Mouse (Mus musculus) kidney, adult 8-10 months (tissue): ENCODE measurements at regions not wholly inside any gene's neighbourhood (a gene's known extent, or its start where the extent isn't known, plus 50 kb on each side); places are given as distances from the start of the nearest gene placed in this dataset.

Source experiments
- DNase-seq, 2 experiments: peaks; one replicate each; pipeline ENCODE4 v3.0.0; 2022

DNA sequence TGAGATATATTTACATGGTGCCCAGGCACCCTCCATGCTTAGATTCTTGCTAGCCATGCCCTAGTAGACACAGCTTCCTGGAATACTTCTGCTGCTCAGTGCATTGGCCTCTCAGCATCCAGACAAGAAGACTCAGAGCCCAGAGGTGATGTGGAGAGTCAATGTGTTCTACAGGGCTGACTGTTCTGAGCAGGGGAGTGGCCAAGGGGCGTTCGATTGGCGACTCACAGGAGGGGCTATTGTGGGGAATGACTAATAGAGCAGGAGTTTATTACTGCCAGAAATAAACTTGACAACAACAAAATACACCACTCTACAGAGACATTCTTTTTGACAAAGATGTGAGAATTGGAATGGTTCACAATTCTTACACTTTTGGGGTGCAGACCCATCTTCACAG lies 156.3 kb downstream of the Mtx2 start:
- no peak for DNase-seq

DNA sequence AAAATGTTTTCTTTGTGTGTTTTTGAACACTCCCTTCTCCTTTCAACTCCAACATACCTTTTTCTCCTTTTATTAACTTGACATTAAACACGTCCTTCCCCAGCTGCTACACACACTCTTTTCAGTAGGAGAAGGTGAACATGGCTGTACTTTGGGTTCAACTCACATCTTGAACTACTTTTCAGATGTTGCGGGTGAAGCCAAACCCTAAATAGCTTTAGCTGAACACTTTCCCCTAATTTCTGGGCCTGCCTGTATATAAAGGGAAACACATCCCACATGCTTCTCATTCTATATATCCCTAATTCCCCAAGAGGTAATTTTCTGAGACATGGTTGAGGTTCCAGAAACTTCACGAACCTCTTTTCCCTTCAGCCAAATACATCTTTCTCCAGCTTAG lies 168.2 kb downstream of the Mtx2 start:
- DNase-seq: no peak

DNA sequence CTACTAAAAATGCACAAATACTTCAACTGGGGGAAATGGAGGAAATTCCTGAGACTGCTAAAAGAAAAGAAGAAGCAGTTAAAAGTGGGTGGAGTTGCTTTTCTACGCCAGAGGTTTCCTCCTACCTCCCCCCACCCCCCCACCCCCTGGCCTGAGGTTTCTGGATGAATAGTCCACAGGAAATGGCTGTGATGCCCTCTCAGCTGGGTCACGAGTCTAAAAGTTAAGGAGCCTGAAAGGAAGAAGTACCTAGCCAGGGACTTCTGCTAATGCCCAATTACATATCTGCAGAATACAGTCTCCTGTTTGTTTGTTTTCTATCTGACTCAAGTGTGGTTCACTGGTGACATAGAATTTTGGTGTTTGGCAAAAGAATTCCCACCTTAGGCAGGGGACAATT lies 169.4 kb downstream of the Mtx2 start:
- DNase-seq: no peak

DNA sequence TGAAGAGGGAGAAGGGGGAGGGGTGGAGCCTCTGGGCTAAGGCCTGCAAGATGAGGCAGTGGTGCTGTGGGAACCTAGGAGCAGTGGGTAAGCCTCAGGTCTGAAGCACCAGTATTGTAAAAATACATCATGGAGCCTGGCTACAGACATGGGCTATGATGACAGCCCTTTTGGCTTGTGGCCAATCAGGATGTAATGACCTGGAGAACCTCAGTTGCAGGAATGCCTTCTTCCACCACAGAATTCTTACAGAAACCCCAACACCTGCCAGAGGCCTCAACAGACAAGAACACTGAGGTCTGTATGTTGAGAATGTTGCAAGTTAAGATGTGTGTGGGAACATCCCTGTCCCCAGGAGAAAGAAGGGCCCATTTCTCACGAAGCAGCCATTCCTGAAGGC lies 172.1 kb downstream of the Mtx2 start:
- no peak for DNase-seq

DNA sequence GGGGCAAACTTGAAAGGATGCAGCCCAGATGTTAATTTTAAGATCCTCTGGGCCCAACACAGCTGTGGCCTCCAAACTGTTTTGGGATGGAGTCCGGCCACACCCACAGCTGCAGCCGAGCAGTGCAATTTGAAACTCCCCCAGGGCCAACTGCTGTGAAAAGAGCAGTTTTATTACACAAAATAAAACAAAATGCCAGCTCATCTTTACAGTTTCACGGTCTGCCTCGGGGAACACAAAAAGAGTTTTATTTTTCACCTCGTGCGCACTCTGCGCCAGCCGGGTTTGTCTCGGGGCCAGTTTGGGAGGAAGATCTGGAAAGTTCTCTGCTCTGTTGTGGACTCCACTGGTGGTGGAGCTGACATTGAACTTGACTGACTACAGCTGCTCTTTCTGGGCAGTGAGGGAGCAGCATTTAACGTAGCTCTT lies 174.8 kb downstream of the Mtx2 start:
- DNase-seq: no peak

DNA sequence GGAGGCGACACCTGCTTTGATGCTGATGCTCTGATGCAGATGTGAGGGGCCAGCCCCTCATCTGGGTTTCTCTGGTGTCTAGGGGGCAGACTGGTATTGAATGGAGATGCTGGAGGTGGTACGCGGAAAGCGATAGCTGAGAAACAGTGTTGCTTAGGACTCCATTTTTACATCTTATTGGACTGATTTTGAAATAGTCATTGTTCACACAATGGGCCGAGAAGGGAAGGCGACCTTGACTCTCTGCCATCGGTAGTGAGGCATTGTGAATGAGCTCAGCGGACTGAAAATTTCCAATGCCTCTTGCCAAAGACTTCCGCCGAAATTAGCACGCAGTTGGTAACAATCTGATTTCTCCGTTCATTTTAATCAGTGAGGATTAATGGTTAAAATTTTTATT lies 177.0 kb downstream of the Mtx2 start:
- no peak for DNase-seq

DNA sequence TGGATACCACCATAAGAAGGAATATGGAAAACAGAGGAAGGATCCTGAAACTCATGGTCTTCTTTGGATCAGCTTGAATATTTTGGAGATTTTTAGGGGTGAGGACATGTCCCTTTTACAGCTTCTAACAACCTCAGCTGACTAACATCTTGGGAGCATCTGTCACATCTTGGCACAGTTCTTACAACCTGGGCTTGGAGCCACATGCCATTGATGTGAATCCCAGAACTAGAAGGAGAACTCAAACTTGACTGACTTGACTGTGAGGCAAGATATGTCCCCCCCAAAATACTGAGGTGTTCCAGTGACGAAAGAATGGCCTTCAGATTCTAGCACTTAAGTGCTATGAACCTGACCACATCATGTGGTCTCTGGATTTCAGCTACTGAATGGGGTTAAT lies 182.5 kb downstream of the Mtx2 start:
- DNase-seq: no peak

DNA sequence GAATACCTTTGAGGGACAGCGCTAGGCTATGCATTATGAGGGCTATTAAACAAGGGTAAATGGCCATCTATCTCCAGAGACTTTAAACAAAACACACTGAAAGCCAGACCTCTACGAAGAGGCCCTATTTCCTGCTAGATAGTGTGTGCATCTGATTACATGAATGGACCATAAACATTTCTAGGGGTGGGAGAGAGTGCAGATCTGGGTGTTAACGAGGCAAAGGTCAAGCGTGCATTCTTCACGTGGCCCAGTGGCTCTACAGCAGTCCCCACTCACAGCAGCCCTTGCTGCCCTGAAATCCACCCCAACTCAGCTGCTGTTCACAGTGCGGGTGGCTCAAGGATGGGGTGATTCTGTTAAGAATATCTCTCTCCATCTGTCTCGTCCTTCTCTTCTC lies 185.0 kb downstream of the Mtx2 start:
- DNase-seq: no peak

DNA sequence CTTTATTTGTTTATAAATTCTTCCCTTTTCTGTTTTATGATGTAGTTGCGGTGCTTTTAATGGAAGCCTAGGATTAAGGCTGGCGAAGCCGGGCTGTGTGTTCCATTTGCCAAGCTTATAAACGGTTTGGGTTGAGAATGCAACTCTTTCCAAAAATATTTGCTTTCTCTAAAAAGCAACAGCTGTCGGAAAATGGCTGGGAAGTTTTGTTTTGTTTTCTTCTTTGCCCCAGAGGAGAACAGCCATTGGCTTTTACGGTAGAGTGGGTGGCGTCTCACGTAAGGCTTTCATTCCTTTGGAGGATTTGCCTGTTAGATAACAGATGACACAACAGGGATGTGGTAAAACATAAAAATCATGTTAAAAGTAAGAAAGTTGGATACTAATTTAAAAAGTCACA lies 186.4 kb downstream of the Mtx2 start:
- DNase-seq: no peak

DNA sequence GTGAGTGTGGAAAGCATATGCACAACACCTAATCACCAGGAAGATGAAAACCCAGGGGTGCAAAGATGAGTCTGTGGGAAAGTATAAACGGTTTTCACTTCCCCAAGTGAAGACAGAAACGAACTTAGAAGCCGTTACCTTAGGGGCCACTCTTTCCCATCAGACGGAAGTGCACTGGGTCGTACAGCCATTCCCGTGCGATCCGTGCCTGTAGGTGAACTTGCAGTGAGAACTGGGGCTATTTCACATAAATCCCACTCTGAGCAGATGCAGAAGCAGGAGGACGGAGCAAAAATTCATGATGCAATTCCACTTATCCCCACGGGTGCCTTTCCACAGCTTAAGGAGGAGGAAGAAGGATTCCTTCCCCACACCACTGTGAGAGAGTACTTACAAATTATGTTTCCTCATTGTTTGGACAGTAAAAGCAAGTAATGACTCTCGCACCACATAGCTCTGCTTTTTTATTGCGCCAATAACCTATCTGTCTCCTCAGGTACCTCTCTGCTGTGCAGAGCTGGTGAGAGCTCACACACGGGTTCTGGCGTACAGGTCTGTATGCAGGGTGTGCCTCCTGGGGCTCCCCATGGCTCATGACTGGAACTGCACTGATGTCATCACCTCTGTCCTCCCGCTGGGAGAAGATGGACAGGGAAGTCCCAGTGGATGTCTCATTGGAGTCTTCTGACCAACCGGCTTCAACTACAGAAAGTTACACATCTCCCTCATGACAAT lies 189.6 kb downstream of the Mtx2 start:
- no peak for DNase-seq

DNA sequence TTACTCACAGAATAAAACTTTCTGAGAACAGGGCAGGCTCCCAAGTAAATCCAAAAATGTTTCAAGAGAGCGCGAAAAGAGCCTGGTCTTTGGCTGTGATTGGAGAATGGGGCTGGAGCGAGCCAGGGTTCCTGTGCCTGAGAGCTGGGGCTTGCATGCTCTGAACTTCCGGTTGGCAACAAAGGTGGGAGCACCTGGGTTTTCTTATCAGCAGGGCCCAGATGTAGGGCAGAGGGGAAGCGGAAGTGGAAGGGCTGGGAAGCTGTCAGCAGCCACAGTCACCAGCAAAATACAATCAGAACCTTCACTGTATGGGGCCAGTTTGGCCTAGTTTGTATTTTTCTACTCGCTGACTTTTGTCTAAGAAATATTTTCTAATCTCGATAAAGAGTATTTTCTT lies 193.9 kb downstream of the Mtx2 start:
- peak; percentile 26 to 36 for DNase-seq

DNA sequence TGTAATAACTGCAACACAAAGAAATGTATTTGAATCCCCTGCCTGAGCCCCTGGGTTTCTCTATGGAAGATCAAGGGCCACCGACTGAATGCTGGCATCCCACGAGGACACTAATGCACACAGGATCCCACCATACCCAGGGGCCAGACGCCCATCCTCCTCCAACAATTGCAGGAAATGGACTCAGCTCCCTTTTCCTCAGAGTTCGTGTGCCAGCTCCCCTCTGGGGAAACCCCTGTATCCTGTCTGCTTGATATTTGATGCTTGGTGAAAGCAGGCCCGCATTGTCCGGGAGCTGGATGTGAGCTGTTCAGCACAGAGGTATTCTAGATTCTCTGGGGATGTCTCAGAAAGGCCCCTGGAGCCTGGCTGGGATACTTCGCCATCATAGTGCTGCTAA lies 196.0 kb downstream of the Mtx2 start:
- peak; percentile 40 to 44 for DNase-seq

DNA sequence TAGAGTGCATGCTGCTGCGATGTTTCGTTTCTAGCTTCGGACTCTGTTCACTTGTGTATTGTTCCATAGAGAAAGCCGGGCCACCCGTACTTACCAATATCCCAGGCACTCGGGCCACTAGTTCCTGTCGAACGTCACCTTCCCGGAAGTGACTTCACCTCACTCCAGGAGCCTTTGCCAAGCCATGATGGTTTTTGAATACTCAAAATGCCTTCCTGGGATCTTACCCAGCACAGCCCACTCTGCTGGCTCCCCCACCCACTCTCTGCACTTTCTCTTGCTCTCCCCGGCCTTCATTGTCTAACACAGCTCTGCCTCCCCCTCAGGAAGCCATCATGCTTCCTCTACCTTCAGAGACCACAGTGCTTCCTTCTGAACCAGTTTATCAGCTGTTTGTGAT lies 202.5 kb downstream of the Mtx2 start:
- DNase-seq: no peak

DNA sequence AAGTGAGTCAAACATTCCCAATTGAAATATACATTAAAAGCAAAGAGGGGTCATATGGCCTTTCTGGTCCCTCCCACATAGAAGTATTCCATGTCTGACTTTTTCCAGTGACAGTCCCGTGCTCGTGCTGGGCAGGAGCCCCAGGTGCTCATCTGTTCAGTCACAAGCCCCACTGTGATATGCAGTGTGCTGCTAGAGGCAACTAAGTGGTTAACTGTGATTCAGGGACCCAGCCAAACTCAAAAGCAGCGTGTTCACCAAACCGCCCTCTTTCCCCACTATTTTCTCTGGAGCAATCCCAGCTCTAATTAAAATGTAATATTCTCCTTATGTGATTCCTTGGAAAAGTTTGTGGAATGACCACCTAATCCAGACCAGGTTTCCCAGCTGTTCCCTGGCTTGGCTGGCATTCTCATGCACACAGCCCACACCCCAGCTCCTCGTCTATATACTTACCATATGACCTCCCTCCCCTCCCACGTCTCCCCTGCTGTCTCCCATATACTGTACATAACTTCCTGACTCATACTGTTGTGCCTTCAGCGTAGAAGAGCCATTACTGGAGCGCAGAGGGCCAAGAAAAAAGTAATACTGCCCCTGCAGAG lies 203.6 kb downstream of the Mtx2 start:
- DNase-seq: no peak

DNA sequence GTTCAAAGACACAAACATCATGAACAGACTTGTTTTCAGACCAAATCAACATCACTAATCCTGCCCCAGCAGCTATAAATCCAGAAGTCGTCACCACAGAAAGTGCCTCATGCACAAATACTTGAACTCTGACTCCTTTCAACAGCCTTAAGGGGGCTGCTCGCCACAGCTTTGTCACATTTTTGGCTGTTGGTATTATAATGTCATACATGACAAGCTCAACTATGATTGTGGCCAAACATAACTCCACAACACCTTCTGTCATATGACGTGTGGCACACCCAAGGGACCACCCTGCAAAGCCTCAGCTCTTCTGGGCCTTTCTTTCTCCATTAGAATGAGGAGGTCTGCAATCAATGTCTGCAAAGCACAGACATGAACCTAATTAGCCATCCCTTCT lies 209.1 kb downstream of the Mtx2 start:
- DNase-seq: no peak

DNA sequence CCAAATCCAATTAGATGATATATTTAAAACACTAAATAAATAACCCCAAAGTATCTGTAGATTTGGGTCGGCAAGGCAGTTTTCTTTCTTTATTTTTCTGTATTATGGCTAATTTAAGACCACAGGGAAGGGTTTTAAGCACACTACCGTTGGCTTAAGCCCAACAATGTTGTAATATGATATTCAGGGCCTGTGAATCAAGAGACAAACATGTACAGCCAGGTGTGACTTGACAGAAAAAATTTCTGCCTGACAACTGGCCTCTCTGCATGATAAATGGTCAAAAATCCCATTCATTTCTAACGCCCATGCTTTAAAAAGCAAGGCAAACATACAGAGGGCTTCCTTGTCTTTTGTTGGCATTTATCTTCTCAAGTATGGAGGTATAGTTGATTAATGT lies 213.5 kb downstream of the Mtx2 start:
- no peak for DNase-seq

DNA sequence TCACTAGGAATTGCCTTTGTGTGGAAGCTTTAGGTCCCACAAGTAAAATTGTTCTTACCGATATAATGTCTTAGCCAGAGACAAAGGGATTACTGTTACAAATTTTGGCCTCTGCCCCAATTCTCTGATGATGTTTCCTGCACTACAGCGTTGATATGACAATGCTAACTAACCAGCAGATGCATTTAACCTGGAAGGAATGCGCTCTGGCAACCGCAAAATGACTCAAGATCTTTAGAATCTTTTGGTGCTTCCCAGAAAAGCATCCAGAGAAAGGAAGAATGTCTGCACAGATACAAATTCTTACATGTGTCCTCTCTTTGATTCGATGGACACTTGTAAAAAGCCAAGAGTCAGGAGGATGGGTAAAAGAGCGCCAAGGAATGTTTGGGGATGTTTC lies 221.3 kb downstream of the Mtx2 start:
- no peak for DNase-seq

DNA sequence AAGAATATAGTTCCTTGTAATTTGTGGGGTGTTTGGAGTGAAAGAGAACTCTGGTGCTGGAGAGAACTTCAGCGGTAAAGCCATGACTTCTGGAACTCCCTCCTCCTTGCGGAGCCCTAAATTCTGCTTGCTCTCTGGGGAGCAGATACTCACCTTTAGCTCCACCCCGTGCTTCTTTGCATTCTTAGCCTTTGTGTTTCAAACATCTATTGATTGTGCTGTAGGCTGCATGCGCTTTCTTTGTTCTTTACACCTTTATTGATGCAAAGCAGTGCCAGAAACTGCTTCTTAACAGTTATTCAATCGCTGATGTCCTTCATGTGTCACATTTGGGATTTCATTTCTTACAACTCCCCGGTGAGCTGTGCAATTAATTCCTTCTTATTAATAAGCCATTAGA lies 222.5 kb downstream of the Mtx2 start:
- DNase-seq: no peak

DNA sequence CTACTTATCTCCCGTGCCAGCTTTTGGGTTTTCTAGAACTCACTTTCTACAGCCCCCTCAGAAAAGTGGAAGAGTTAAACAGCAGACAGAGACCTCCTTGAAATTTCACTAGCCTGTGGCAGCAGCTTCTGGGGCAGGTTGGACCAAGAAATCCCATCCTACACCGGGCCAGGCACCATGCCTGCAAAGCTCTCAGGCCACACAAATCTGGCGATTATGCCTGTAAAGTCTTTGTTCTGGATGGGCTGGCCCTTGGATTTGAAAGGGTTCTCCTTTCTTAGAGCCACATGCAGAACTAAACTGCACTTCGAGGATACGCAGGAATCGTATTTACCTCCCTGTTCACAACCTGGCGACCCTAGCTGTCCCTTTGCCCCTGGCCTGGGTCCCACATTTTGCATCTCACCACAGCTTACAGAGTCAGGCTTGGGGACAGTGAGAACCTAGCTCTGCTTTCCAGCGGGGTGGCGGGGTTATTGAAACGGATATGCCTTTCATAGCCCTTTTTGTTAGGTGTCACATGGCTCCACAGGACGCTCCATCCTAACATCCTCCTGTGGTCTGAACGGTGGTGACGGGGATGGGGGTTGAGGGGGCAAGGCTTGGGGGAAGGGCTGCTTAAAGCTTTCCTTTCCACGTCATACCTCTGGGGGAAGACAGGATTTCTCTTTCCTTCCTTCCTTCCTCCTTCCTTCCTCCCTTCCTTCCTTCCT lies 229.0 kb downstream of the Mtx2 start:
- peak; percentile 8 to 20 for DNase-seq

DNA sequence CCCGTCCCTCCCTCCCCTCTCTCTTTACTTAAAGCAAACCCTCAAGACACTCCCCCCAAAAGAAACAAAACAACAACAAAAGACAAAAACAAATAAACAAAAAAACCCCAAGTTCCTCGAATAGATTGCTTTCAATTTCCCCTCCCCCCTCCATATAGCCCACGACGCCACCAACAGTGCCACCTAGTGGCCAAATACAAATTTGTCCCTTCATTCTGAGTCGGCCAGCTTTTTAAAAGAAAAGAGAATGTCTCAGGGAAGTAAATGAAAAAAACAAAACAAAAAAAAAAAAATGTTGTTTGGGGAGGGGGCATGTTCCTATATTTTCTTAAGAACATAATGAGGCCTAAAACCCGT lies 229.6 kb downstream of the Mtx2 start:
- DNase-seq: peak; percentile 26 to 30

DNA sequence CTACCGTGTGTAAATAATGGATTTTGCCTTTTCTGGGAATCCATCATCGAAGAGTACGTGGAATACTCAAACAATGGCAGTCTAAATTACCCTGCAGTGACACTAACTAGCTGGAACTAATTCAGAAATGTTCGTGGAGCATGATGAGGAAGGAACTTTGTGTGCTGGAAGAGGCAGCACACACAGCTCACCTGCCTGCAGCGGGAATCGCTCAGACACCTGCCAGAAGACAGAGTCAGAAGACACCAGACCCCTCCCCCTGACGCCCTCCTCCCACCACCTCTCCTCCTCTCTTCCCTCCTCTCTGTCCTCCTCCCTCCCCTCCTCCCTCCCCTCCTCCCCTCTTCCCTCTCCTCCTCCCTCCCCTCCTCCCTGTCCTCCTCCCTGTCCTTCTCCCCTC lies 235.4 kb downstream of the Mtx2 start:
- no peak for DNase-seq

DNA sequence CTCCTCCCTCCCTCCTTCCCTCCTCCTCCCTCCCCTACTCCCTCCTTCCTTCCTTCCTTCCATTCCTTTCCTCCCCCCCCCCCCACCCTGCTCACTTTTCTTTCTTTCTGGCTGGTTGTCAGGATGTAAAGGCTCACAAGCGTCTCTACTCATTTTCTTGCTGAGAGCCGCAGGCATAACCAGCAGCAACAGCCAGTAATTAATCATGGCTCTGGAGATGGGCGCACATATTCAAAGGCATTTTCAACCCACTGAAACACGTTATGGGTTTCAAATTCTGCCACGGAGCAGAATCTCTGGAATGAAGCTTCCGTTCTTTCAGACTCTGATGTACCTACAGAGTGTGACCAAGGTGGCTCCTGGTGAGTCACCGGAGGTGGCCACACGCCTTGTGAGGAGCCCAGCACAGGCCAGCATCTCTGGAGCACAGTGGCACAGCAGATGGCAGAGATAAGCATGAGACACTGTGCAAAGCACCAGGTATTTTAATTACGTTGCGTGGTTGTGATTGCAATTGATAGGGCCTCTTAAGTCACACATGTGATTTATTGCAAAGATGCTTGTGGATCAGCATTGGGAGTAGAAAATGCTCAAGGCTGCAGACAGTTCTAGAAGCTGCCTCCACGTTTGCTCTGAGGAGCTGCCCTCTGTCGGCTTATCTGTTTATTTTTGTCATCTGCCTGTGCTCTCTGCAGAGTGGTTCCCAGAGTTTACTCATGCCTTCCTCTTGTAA lies 236.0 kb downstream of the Mtx2 start:
- DNase-seq: no peak

DNA sequence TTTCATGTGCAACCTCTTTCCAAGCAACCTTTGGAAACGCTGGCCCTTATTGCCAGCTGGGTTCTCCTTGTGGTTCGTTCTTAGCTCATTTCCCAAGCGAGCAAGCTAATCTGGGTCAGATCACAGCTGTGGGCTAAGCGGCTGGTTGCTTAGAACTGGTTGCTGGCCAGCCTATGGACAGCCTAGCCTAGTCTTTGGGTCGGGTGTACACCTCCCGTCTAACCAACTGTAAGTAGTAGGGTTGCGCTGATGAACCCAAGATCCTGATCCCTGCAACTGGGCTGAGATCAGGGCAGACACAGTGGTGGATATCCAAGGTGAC lies 236.5 kb downstream of the Mtx2 start:
- DNase-seq: no peak
